Mouse (Mus musculus): Measurements from ENCODE around the gene Jtb. TPM values are rescaled to one million over a fixed set of nuclear protein-coding genes. Genes with fewer than 3 reads are reported as not detected.

Jtb gene
- total and polyA plus RNA-seq, 3 experiments, result 103 to 107 TPM; not detected in 1

DNA sequence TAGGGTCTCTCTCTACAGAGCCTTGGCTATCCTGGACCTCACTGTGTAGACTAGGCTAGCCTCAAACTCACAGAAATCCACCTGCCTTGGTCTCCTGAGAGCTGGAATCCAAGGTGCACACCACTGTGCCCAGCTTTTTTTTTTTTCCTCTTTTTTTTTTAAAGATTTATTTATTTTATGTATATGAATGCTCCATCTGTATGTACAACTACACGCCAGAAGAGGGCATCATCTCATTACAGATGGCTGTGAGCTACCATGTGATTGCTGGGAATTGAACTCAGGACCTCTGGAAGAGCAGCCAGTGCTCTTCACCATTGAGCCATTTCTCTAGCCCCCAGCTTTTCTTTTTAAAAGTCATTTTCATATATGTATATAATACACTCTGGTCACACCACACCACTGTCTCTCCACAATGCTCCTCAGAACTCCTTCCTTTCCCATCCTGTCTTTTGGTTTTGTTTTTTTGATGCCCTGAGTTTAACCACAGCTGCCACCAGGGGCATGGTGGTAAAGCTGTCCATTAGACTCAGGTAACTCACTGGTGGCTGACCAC lies 15.5 kb upstream of the Jtb start (continued):
- no peak for TF ChIP-seq CHD1 (IDR thresholded peaks at IDR 0.05; ENCODE audit: low read depth, low read length)
- TF ChIP-seq ZKSCAN1 (IDR thresholded peaks at IDR 0.05; ENCODE audit: low read depth, low read length), result no peak; the same call in 1 of the 2 replicates
- TF ChIP-seq GABPA (IDR thresholded peaks at IDR 0.05; ENCODE audit: low read depth, low read length), result no peak
- TF ChIP-seq BHLHE40 (IDR thresholded peaks at IDR 0.05; ENCODE audit: borderline replicate concordance, low read depth, low read length), result no peak
- no peak for TF ChIP-seq HCFC1 (IDR thresholded peaks at IDR 0.05; ENCODE audit: low read depth, low read length)
- peak; percentile 57; the same call in 1 of the 2 replicates for TF ChIP-seq TBP (IDR thresholded peaks at IDR 0.05; ENCODE audit: low read depth, low read length)
- TF ChIP-seq NELFE (IDR thresholded peaks at IDR 0.05; ENCODE audit: low read depth, low read length), result no peak
- peak; percentile 75 for TF ChIP-seq ZC3H11A (IDR thresholded peaks at IDR 0.05; ENCODE audit: low read depth, low read length)
- no peak for TF ChIP-seq NRF1 (IDR thresholded peaks at IDR 0.05; ENCODE audit: insufficient read depth, low read depth, low read length, poor library complexity, severe bottlenecking)
- TF ChIP-seq TAL1 (IDR thresholded peaks at IDR 0.05; ENCODE audit: low read length), result no peak
- no peak for TF ChIP-seq MYB (IDR thresholded peaks at IDR 0.05; ENCODE audit: low read depth, low read length)
- TF ChIP-seq CHD2 (IDR thresholded peaks at IDR 0.05; ENCODE audit: low read length), result no peak
- no peak for TF ChIP-seq MAZ (IDR thresholded peaks at IDR 0.05; ENCODE audit: low read depth, low read length)
- no peak for TF ChIP-seq ETS1 (IDR thresholded peaks at IDR 0.05; ENCODE audit: low read depth, low read length)
- no peak for TF ChIP-seq ZMIZ1 (IDR thresholded peaks at IDR 0.05; ENCODE audit: low read depth, low read length)

DNA sequence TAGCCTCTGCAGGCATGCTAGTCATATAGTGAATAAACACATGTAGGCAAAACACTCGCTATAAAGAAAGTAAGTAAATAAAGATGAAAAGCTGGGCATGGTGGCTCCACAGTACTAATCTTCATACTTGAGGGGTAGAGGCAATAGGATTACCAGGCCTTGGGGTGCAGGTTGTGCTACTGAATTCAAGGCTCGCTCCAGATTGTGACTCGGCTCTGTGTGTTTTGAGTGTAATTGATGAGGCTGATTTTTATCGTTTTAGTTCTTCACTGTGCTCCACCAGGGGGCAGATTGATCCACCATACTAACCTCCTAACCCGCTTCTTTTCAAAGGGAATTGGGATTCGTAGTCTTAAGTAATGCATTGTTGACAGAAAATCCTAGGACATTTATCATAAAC lies 11.3 kb upstream of the Jtb start:
- Histone ChIP-seq H3K79me2 (ENCODE audit: control insufficient read depth, insufficient read depth, low read length, poor library complexity) (no peaks in the 10 kb centered on the region), H3K27ac (ENCODE audit: control insufficient read depth, low read depth, low read length) (peak overlapping the region; percentile 19)
- peak; percentile 54; the same call in 1 of the 2 replicates for TF ChIP-seq MAX (IDR thresholded peaks at IDR 0.05; ENCODE audit: low read length)
- TF ChIP-seq ZNF384 (IDR thresholded peaks at IDR 0.05; ENCODE audit: low read depth, low read length), result 0 out of 2 replicates have a peak, but pooled peaks have one; percentile 38
- 0 out of 2 replicates have a peak, but pooled peaks have one; percentile 12 for TF ChIP-seq ELF1 (IDR thresholded peaks at IDR 0.05; ENCODE audit: low read depth, low read length)
- TF ChIP-seq ETS1 (IDR thresholded peaks at IDR 0.05; ENCODE audit: low read depth, low read length), result peak; percentile 33; the same call in 1 of the 2 replicates
- TF ChIP-seq MAFK (IDR thresholded peaks at IDR 0.05; ENCODE audit: borderline replicate concordance, low read depth, low read length), result peak; percentile 9; the same call in 1 of the 2 replicates
- TF ChIP-seq NELFE (IDR thresholded peaks at IDR 0.05; ENCODE audit: low read depth, low read length), result peak; percentile 15; the same call in 1 of the 2 replicates
- no peak for TF ChIP-seq E2F4 (IDR thresholded peaks at IDR 0.05; ENCODE audit: borderline replicate concordance, low read depth, low read length)
- no peak for TF ChIP-seq ZKSCAN1 (IDR thresholded peaks at IDR 0.05; ENCODE audit: low read depth, low read length)
- TF ChIP-seq BHLHE40 (IDR thresholded peaks at IDR 0.05; ENCODE audit: borderline replicate concordance, low read depth, low read length), result no peak
- no peak for TF ChIP-seq GABPA (IDR thresholded peaks at IDR 0.05; ENCODE audit: low read depth, low read length)
- TF ChIP-seq USF1 (IDR thresholded peaks at IDR 0.05; ENCODE audit: low read depth, low read length), result no peak
- peak in 1 of 2 experiments; percentile 44; a peak in 1 of 4 replicates for TF ChIP-seq EP300 (IDR thresholded peaks at IDR 0.05; ENCODE audit: low read depth in 1 of 2, low read length in 2 of 2)
- no peak for TF ChIP-seq CHD2 (IDR thresholded peaks at IDR 0.05; ENCODE audit: low read length)
- no peak for TF ChIP-seq MEF2A (IDR thresholded peaks at IDR 0.05; ENCODE audit: extremely low read depth, insufficient replicate concordance, low read depth, low read length, poor library complexity, severe bottlenecking)
- no peak for TF ChIP-seq KAT2A (conservative IDR thresholded peaks at IDR 0.05; ENCODE audit: low read depth, low read length)
- TF ChIP-seq TBP (IDR thresholded peaks at IDR 0.05; ENCODE audit: low read depth, low read length), result peak; percentile 65
- TF ChIP-seq MYC (IDR thresholded peaks at IDR 0.05; ENCODE audit: low read depth, low read length), result peak; percentile 71; the same call in 1 of the 2 replicates
- 0 out of 2 replicates have a peak, but pooled peaks have one; percentile 58 for TF ChIP-seq CHD1 (IDR thresholded peaks at IDR 0.05; ENCODE audit: low read depth, low read length)
- TF ChIP-seq POLR2A (IDR thresholded peaks at IDR 0.05; ENCODE audit: control insufficient read depth in 1 of 2, insufficient read depth in 1 of 2, low read depth in 1 of 2, low read length in 2 of 2, poor library complexity in 1 of 2), result no peak
- TF ChIP-seq SMC3 (IDR thresholded peaks at IDR 0.05; ENCODE audit: low read depth, low read length), result peak; percentile 92
- TF ChIP-seq TCF12 (IDR thresholded peaks at IDR 0.05; ENCODE audit: low read depth, low read length), result no peak; the same call in 1 of the 2 replicates
- TF ChIP-seq UBTF (IDR thresholded peaks at IDR 0.05; ENCODE audit: borderline replicate concordance, insufficient read depth, low read depth, low read length), result no peak
- no peak for TF ChIP-seq ZMIZ1 (IDR thresholded peaks at IDR 0.05; ENCODE audit: low read depth, low read length)
- peak; percentile 69 for TF ChIP-seq MXI1 (IDR thresholded peaks at IDR 0.05; ENCODE audit: low read depth, low read length)
- TF ChIP-seq GATA1 (IDR thresholded peaks at IDR 0.05; ENCODE audit: low read depth, low read length), result peak; percentile 89
- TF ChIP-seq HCFC1 (IDR thresholded peaks at IDR 0.05; ENCODE audit: low read depth, low read length), result peak; percentile 63; the same call in 1 of the 2 replicates
- TF ChIP-seq POLR2AphosphoS2 (IDR thresholded peaks at IDR 0.05; ENCODE audit: low read length), result no peak

More for the DNA sequence above, 11.3 kb upstream of the Jtb start:
- DNase-seq (ENCODE audit: low read depth, low spot score), result peak; percentile 91
- no peaks in the 10 kb centered on the region for H3K9me3 ChIP-seq (replicated peaks; ENCODE audit: insufficient read depth, low read length)
- peak overlapping the region; percentile 76 for H3K9ac ChIP-seq (ENCODE audit: control insufficient read depth, low read depth, low read length, poor library complexity, severe bottlenecking)
- H3K4me3 ChIP-seq (ENCODE audit: control insufficient read depth in 1 of 2, insufficient read depth in 1 of 2, low read depth in 2 of 2, low read length in 2 of 2), result peak overlapping the region; percentile 72 to 93
- H3K27me3 ChIP-seq (ENCODE audit: control insufficient read depth in 1 of 2, insufficient read depth in 2 of 2, low read length in 2 of 2), result no peaks in the 10 kb centered on the region
- peaks cover 21 to 22% of the 10 kb centered on the region in 2 experiments for H3K4me1 ChIP-seq (ENCODE audit: control insufficient read depth in 1 of 2, insufficient read depth in 2 of 2, low read length in 2 of 2)
- H3K36me3 ChIP-seq (ENCODE audit: control insufficient read depth in 1 of 2, insufficient read depth in 2 of 2, low read length in 2 of 2), result peaks cover 0 to 18% of the 10 kb centered on the region in 2 experiments; a peak in 2 of 4 replicates
